Mouse (Mus musculus): ENCODE results near the gene Kazn. TPM values are rescaled to one million over a fixed set of nuclear protein-coding genes. Genes with fewer than 3 reads are reported as not detected.

Kazn gene
- polyA plus RNA-seq, 1 experiment, result 17.0 TPM

GRCm38 (mm10) chr4:142244641-142245040 lies 5.4 kb upstream of the Kazn start:
- 91% methylated on average over 5 of the region's 5 CpGs for WGBS
- no peak for TF ChIP-seq POLR2A (IDR thresholded peaks at IDR 0.05; ENCODE audit: control insufficient read depth, extremely low read depth, insufficient read depth, low read length, poor library complexity)
- no peak for TF ChIP-seq CTCF (IDR thresholded peaks at IDR 0.05; ENCODE audit: borderline replicate concordance, control insufficient read depth, extremely low read depth, insufficient read depth, low read length, poor library complexity)
- Histone ChIP-seq H3K27ac (ENCODE audit: control insufficient read depth, insufficient read depth, low read length) (no peak overlapping the region), H3K4me1 (replicated peaks; ENCODE audit: control insufficient read depth, insufficient read depth, low read length) (no peaks in the 10 kb centered on the region), H3K27me3 (ENCODE audit: control insufficient read depth, insufficient read depth, low read length) (no peaks in the 10 kb centered on the region), H3K36me3 (ENCODE audit: control insufficient read depth, insufficient read depth, low read length) (no peaks in the 10 kb centered on the region), H3K4me3 (ENCODE audit: control insufficient read depth, insufficient read depth, low read length) (no peak overlapping the region)
- DNase-seq, result no peak

DNA sequence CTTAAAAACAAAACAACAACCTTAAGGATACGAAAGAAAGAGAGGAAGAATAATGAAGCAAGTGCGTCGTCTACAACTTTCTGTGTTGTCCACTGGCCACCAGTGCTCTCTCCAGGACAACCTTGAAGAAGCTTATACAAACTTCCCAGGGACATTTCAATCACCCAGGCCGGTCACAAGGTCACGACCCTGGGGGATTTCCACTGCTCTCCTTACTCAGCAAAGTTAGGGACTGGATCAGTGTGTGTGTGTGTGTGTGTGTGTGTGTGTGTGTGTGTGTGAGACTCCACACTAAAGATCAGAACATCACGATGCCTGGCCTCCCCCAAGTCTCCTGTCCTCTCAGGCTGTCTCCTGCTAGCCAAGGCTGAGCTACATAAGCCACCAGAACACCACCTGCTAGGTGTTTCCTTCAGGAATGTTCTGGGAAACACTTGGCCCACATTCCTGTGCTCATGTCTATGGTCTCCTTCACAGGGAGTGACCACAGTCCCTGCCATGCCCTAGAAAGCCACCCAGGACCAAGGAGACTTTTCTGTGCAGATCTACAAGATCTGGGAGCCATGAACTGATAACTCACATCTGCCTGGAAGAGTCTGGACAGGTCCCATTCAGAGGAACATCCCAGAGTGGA lies 3.7 kb upstream of the Kazn start:
- whole genome bisulfite sequencing, result 85% methylated on average over 6 of the region's 6 CpGs
- Histone ChIP-seq H3K27me3 (ENCODE audit: control insufficient read depth, insufficient read depth, low read length) (no peaks in the 10 kb centered on the region), H3K36me3 (ENCODE audit: control insufficient read depth, insufficient read depth, low read length) (no peaks in the 10 kb centered on the region), H3K27ac (ENCODE audit: control insufficient read depth, insufficient read depth, low read length) (no peak overlapping the region), H3K4me1 (replicated peaks; ENCODE audit: control insufficient read depth, insufficient read depth, low read length) (peaks cover 10% of the 10 kb centered on the region), H3K4me3 (ENCODE audit: control insufficient read depth, insufficient read depth, low read length) (no peak overlapping the region)
- TF ChIP-seq POLR2A (IDR thresholded peaks at IDR 0.05; ENCODE audit: control insufficient read depth, extremely low read depth, insufficient read depth, low read length, poor library complexity) (no peak), CTCF (IDR thresholded peaks at IDR 0.05; ENCODE audit: borderline replicate concordance, control insufficient read depth, extremely low read depth, insufficient read depth, low read length, poor library complexity) (no peak)
- DNase-seq, result no peak

DNA sequence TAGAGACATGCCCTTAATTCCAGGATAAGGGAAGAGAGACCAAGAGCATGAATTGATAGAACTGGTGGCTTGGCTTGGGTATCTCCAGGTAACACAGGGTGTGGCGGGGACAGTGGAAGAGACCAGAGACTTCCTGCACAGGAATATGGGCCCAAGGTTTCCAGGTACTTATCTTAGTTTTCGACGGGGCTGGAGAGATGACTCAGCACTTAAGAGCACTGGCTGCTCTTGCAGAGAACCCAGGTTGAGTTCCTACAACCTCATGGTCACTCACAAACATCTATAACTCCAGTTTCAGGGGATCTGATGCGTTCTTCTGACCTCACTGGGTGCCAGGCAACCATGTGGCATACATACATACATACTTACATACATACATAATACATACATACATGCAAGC lies 3.0 kb upstream of the Kazn start:
- Histone ChIP-seq H3K4me1 (replicated peaks; ENCODE audit: control insufficient read depth, insufficient read depth, low read length) (peaks cover 10% of the 10 kb centered on the region), H3K27me3 (ENCODE audit: control insufficient read depth, insufficient read depth, low read length) (no peaks in the 10 kb centered on the region), H3K4me3 (ENCODE audit: control insufficient read depth, insufficient read depth, low read length) (no peak overlapping the region), H3K27ac (ENCODE audit: control insufficient read depth, insufficient read depth, low read length) (no peak overlapping the region), H3K36me3 (ENCODE audit: control insufficient read depth, insufficient read depth, low read length) (no peaks in the 10 kb centered on the region)
- TF ChIP-seq POLR2A (IDR thresholded peaks at IDR 0.05; ENCODE audit: control insufficient read depth, extremely low read depth, insufficient read depth, low read length, poor library complexity), result no peak
- no peak for DNase-seq
- whole genome bisulfite sequencing, result 44% methylated on average over 4 of the region's 4 CpGs

DNA sequence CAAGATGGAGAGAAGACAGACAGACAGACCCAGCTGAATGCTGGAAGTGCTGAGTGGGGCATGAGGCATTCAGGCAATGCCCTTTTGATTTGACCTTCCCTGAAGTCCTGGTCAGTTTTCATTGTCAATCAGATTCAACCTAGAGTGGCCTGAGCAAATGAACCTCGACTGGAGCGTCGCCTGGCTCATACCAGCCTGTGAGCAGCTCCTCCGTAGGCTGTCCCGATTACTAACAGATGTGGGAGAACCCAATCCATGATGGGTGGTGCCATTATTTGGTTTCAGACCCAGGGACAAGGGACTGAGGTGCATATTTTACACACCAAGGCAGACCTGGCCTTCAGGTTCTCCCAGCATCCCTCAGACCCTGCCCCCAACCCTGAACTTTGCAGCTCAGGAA lies 1.7 kb upstream of the Kazn start:
- Histone ChIP-seq H3K27ac (ENCODE audit: control insufficient read depth, insufficient read depth, low read length) (no peak overlapping the region), H3K4me3 (ENCODE audit: control insufficient read depth, insufficient read depth, low read length) (no peak overlapping the region), H3K36me3 (ENCODE audit: control insufficient read depth, insufficient read depth, low read length) (no peaks in the 10 kb centered on the region), H3K27me3 (ENCODE audit: control insufficient read depth, insufficient read depth, low read length) (no peaks in the 10 kb centered on the region), H3K4me1 (replicated peaks; ENCODE audit: control insufficient read depth, insufficient read depth, low read length) (peaks cover 10% of the 10 kb centered on the region)
- WGBS, result 91% methylated on average over 5 of the region's 5 CpGs
- TF ChIP-seq POLR2A (IDR thresholded peaks at IDR 0.05; ENCODE audit: control insufficient read depth, extremely low read depth, insufficient read depth, low read length, poor library complexity) (no peak), CTCF (IDR thresholded peaks at IDR 0.05; ENCODE audit: borderline replicate concordance, control insufficient read depth, extremely low read depth, insufficient read depth, low read length, poor library complexity) (no peak)
- DNase-seq, result no peak

DNA sequence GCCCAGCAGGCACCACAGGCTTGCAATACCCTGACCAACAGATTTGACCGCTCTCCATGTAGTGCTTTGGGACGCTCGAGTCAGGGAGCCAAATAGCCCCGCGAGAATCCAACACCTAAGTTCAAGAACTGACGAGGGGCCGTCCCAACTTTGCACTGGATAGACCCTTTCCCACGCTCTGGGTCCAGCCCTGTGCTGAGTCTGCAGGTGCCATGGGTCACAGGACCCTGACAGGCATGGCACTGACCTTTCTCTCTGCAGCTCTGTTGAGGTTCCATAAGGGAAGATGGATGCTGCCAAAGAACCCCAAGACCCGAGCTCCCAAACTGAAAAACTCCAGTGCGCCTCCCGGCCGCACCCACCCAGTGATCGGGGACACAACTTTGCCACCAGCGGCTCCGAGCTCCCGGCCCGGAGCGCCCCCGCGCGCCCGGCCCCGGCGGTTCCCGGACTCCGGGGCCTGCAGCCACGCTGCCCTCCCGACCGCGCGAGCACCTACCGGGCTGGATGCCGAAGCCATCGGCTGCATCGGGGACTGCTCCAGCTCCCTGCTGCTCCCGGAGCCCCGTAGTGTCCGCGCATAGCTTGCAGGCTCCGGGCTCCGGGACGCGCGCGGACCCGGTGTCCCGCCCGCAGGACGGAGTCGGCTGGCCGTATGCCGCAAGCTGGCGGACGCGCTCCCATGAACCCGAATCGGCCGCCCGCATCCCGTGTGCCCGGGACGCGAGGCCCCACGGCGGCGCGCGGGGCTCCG lies 538 bp downstream of the Kazn start:
- Histone ChIP-seq H3K27ac (ENCODE audit: control insufficient read depth, insufficient read depth, low read length) (no peak overlapping the region), H3K4me3 (ENCODE audit: control insufficient read depth, insufficient read depth, low read length) (peak overlapping the region; percentile 42), H3K4me1 (replicated peaks; ENCODE audit: control insufficient read depth, insufficient read depth, low read length) (peaks cover 10% of the 10 kb centered on the region), H3K36me3 (ENCODE audit: control insufficient read depth, insufficient read depth, low read length) (no peaks in the 10 kb centered on the region), H3K27me3 (ENCODE audit: control insufficient read depth, insufficient read depth, low read length) (no peaks in the 10 kb centered on the region)
- peak; percentile 20 for DNase-seq
- no peak for TF ChIP-seq POLR2A (IDR thresholded peaks at IDR 0.05; ENCODE audit: control insufficient read depth, extremely low read depth, insufficient read depth, low read length, poor library complexity)
- TF ChIP-seq CTCF (IDR thresholded peaks at IDR 0.05; ENCODE audit: borderline replicate concordance, control insufficient read depth, extremely low read depth, insufficient read depth, low read length, poor library complexity), result no peak; the same call in 1 of the 2 replicates
- WGBS, result under 1% methylated on average over 69 of the region's 69 CpGs

DNA sequence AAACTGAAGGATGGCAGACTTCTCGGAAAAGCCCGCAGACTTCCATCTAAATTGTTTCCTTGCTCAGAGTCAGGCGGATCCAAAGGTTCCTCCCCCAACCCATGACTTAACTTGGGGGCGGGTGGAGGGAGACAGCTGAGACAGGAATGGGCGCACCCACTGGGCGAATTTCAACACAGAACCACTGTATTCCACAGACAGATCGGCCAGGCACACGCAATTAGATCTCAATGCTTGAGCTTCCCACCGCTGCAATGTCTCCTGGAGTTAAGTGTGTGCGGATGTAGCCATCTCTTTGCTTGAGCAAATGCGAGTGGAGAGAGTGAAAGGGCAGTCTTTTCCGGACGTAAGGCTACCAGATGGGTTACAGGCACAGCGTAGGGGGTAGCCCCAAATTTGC lies 1.2 kb downstream of the Kazn start:
- Histone ChIP-seq H3K36me3 (ENCODE audit: control insufficient read depth, insufficient read depth, low read length) (no peaks in the 10 kb centered on the region), H3K27me3 (ENCODE audit: control insufficient read depth, insufficient read depth, low read length) (no peaks in the 10 kb centered on the region), H3K4me3 (ENCODE audit: control insufficient read depth, insufficient read depth, low read length) (peak overlapping the region; percentile 42; the same call in 1 of the 2 replicates), H3K27ac (ENCODE audit: control insufficient read depth, insufficient read depth, low read length) (no peak overlapping the region), H3K4me1 (replicated peaks; ENCODE audit: control insufficient read depth, insufficient read depth, low read length) (peaks cover 10% of the 10 kb centered on the region)
- DNase-seq, result no peak
- whole genome bisulfite sequencing, result 36% methylated on average over 14 of the region's 14 CpGs
- no peak for TF ChIP-seq CTCF (IDR thresholded peaks at IDR 0.05; ENCODE audit: borderline replicate concordance, control insufficient read depth, extremely low read depth, insufficient read depth, low read length, poor library complexity)
- TF ChIP-seq POLR2A (IDR thresholded peaks at IDR 0.05; ENCODE audit: control insufficient read depth, extremely low read depth, insufficient read depth, low read length, poor library complexity), result no peak
